Mouse (Mus musculus): ENCODE results near the gene Etv6.

GRCm38 (mm10) chr6:134311346-134311745 is 275.8 kb downstream of the Etv6 start:
- TF ChIP-seq CTCF (IDR thresholded peaks at IDR 0.05; ENCODE audit: low read depth) (no peak), EP300 (IDR thresholded peaks at IDR 0.05; ENCODE audit: low read depth) (no peak)
